Mouse (Mus musculus) lung, embryonic 14.5 days (tissue): Measurements from ENCODE around the gene Tmem255a. TPM values are rescaled to one million over a fixed set of nuclear protein-coding genes. Genes with fewer than 3 reads are reported as not detected.

ENCODE experiments used
- ATAC-seq: fragments of 200-750 bp; cut with Nextera tagmentation; 2 replicates; pipeline ENCODE4 v1.8.0; 2017; ENCODE audit warnings: mild to moderate bottlenecking, moderate TSS enrichment, moderate library complexity; ENCODE audit not compliant: insufficient read depth
- DNase-seq: peaks from one replicate; pipeline ENCODE4 v3.0.0-alpha.2; 2015
- H3K27ac ChIP-seq: fragments of 300-500 bp; sonication (generic); 2 replicates; pipeline ENCODE4 v1.5.1; 2014; ENCODE audit warnings: low read depth, mild to moderate bottlenecking, moderate library complexity
- H3K27me3 ChIP-seq: fragments of 300-500 bp; sonication (generic); 2 replicates; pipeline ENCODE4 v1.6.1; 2014; ENCODE audit warnings: low read length, control low read depth; ENCODE audit not compliant: insufficient read depth
- H3K36me3 ChIP-seq: fragments of 300-500 bp; sonication (generic); 2 replicates; pipeline ENCODE4 v1.6.1; 2014; ENCODE audit warnings: control low read depth; ENCODE audit not compliant: insufficient read depth
- H3K4me1 ChIP-seq: fragments of 300-500 bp; sonication (generic); 2 replicates; pipeline ENCODE4 v1.6.1; 2014; ENCODE audit warnings: antibody characterized with exemption, control low read depth; ENCODE audit not compliant: insufficient read depth
- H3K4me2 ChIP-seq: fragments of 300-500 bp; sonication (generic); 2 replicates; pipeline ENCODE4 v1.6.1; 2014; ENCODE audit warnings: mild to moderate bottlenecking
- H3K4me3 ChIP-seq: fragments of 300-500 bp; sonication (generic); 2 replicates; pipeline ENCODE4 v1.5.1; 2014; ENCODE audit warnings: low read depth, low read length
- H3K9ac ChIP-seq: fragments of 300-500 bp; sonication (generic); 2 replicates; pipeline ENCODE4 v1.6.1; 2014
- H3K9me3 ChIP-seq: fragments of 300-500 bp; sonication (generic); 2 replicates; pipeline ENCODE4 v1.6.1; 2016; ENCODE audit warnings: low read depth, low read length, control low read depth
- CTCF ChIP-seq: IDR thresholded peaks from 2 replicates; pipeline ENCODE4 v1.5.1; 2016; ENCODE audit warnings: antibody characterized with exemption, low read depth
- WGBS: fragments of 180-500 bp; shearing (Covaris S2); extraction: QIAGEN DNeasy Blood & Tissue Kit; methylation state at CpG from one replicate; pipeline ENCODE4 v1.1.7; 2014; 5-methylcytosine and 5-hydroxymethylcytosine counted together
- polyA plus RNA-seq: library from polyadenylated mRNA; unstranded; fragments of >200 nt; fragmentation: Nextera tagmentation; extraction: Ambion mirVana; gene quantifications from 2 replicates; pipeline ENCODE4 v1.2.1, GENCODE M21; 2014

The Tmem255a gene
- polyA plus RNA-seq, 1 experiment from 2014 or later = 23.3 TPM

DNA sequence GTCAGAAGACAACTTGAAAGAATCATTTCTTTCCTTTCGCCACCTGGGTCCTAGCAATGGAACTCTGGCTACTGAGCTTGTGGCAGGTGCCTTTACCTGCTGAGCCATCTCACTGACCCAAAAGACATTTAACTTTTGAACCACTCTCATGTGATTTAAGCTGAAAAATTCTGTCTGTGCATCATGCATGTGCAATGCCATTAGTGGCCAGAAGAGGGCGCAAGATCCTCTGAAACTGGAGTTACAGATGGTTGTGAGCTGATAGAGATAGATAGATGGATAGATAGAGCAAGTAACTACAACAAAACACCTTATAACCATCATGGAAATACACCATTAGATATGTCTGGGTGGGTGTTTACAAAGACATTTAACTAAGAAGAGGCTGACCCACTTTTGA is 14.5 kb downstream of the Tmem255a start:
- no peak overlapping the region for H3K4me2 ChIP-seq
- peak; percentile 67 for TF ChIP-seq CTCF
- 32% methylated on average over 2 of the region's 2 CpGs for WGBS
- no peaks in the 10 kb centered on the region for H3K36me3 ChIP-seq
- H3K9me3 ChIP-seq = no peaks in the 10 kb centered on the region
- no peak overlapping the region for H3K9ac ChIP-seq
- no peaks in the 10 kb centered on the region for H3K27me3 ChIP-seq
- no peak overlapping the region for H3K27ac ChIP-seq
- ATAC-seq = no peak
- no peak overlapping the region for H3K4me3 ChIP-seq
- DNase-seq = peak; percentile 57
- no peaks in the 10 kb centered on the region for H3K4me1 ChIP-seq

DNA sequence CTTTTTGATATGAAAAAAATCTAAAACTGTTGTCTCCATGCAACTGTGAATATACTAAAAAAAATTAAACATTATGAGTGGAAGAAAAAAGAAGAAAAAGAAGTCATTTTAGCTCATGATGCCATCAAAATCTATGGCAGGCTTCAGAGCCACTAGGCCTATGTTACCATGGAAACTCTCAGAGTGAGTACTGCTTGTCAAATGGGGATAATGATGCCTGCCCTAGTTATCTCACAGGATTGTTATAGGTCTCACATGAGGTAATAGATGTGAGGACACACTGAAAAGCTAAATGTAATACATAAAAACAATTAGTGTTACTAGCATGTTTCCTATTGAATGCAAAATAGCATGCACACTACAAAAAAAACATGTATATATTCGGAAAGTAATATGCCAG is 22.4 kb downstream of the Tmem255a start:
- H3K27ac ChIP-seq = no peak overlapping the region
- ATAC-seq = no peak
- 73% methylated on average over 1 of the region's 1 CpGs for WGBS

DNA sequence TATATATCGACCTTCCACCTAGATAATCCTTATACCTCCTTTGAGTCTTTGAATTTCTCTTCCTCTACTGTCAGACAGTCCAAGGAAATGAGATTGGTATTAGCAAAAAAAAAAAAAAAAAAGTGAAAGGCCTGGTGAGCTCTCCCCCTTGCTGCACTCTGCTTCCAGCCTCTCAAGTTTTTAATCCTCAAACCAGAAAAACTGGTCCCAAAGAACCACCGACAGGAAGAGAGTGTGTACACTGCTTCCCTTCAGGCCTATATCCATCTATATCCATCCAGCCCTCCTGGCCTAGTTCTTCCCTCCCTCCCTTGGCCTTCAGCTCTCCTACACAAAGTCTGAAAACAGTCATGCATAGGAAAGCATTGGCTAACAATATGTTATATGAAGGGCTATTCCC is 29.5 kb downstream of the Tmem255a start:
- peak; percentile 35 for DNase-seq
- Histone ChIP-seq H3K36me3 (no peaks in the 10 kb centered on the region), H3K9me3 (no peaks in the 10 kb centered on the region), H3K27ac (no peak overlapping the region), H3K27me3 (no peaks in the 10 kb centered on the region), H3K4me1 (no peaks in the 10 kb centered on the region), H3K4me2 (no peak overlapping the region), H3K4me3 (no peak overlapping the region), H3K9ac (no peak overlapping the region)
- ATAC-seq = no peak; the same call in 1 of the 2 replicates
- 46% methylated on average over 2 of the region's 2 CpGs for WGBS
- TF ChIP-seq CTCF = no peak

More for the DNA sequence above, 22.4 kb downstream of the Tmem255a start:
- no peaks in the 10 kb centered on the region for H3K36me3 ChIP-seq
- no peak overlapping the region for H3K9ac ChIP-seq
- no peak for TF ChIP-seq CTCF
- no peak overlapping the region for H3K4me3 ChIP-seq
- no peaks in the 10 kb centered on the region for H3K4me1 ChIP-seq
- no peaks in the 10 kb centered on the region for H3K9me3 ChIP-seq
- H3K4me2 ChIP-seq = no peak overlapping the region
- no peaks in the 10 kb centered on the region for H3K27me3 ChIP-seq
- DNase-seq = no peak

DNA sequence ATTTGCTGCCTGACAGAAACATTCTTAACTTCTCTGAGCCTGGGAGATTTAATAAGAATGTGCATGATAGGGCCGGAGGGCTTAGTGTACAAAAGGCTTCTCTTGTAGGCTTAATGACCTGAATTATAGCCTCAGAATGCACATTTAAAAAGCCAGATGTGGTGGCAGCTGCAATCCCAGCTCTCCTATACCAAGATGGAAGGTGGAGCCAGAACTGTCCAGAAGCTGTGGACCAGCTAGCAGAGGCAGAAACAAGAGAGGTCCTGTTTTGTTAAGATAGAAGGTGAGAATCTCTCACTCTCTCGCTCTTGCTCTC is 34.6 kb downstream of the Tmem255a start:
- DNase-seq = no peak
- H3K36me3 ChIP-seq = no peaks in the 10 kb centered on the region
- H3K9me3 ChIP-seq = no peaks in the 10 kb centered on the region
- H3K27ac ChIP-seq = no peak overlapping the region
- H3K4me2 ChIP-seq = no peak overlapping the region
- no peak overlapping the region for H3K4me3 ChIP-seq
- H3K9ac ChIP-seq = no peak overlapping the region
- no peak for TF ChIP-seq CTCF
- no peaks in the 10 kb centered on the region for H3K27me3 ChIP-seq
- ATAC-seq = no peak
- 76% methylated on average over 2 of the region's 2 CpGs for WGBS
- no peaks in the 10 kb centered on the region for H3K4me1 ChIP-seq

DNA sequence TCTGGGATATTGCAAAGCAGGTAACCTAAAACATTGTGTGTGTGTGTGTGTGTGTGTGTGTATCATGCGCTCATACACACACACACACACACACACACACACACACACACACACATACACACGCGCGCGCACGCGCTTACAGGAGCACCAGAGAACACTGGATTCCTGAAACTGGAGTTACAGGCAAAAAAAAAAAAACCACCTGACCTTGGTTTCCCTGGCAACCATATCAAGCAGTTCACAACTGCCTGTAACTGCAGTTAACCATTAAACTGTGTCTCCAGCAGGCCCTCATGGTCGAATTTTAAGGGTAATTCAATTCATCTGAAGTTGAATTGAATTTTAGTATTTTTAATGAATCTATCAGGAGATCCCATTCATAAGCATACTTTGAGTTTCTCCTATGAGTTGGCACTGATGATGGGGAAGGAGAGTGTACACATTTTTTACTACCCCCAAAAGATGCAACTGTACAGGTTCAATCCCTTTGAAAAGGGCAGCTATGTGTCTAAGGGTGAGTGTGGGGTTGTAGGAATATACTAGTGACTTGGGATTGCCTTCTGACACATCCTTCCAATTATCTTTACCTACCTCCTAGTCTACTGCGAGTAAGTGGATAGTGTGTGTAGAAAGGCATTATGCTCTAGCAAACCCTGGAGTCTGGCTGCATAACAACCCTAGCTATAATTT is 35.1 kb downstream of the Tmem255a start:
- H3K4me1 ChIP-seq = no peaks in the 10 kb centered on the region
- WGBS = 64% methylated on average over 8 of the region's 9 CpGs
- no peak overlapping the region for H3K4me2 ChIP-seq
- no peaks in the 10 kb centered on the region for H3K27me3 ChIP-seq
- ATAC-seq (no peak), DNase-seq (peak; percentile 38)
- no peak overlapping the region for H3K4me3 ChIP-seq
- H3K9ac ChIP-seq = no peak overlapping the region
- no peak overlapping the region for H3K27ac ChIP-seq
- no peaks in the 10 kb centered on the region for H3K36me3 ChIP-seq
- no peaks in the 10 kb centered on the region for H3K9me3 ChIP-seq
- no peak for TF ChIP-seq CTCF

DNA sequence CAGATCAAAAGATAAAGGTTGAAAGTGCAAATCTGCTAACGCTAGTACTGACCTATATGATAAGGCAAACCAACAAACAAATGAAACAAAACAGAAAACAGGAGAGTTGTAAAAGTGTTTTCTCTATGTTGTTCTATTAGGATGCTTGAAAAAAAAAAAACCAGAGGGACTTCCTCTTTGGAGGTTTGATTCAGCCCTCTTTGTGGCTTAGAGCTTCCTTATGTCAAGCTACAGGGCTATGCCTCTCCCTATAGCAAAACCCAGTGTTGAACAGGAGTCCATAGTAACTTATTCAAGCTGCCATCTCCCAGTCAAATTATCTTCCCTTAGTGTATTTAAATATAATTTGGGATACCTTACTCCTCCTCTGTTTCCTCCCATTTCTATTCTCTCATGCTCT is 44.8 kb downstream of the Tmem255a start:
- no peaks in the 10 kb centered on the region for H3K27me3 ChIP-seq
- TF ChIP-seq CTCF = no peak
- no peaks in the 10 kb centered on the region for H3K9me3 ChIP-seq
- H3K27ac ChIP-seq = no peak overlapping the region
- WGBS = 61% methylated on average over 1 of the region's 1 CpGs
- H3K9ac ChIP-seq = no peak overlapping the region
- no peak overlapping the region for H3K4me3 ChIP-seq
- DNase-seq (no peak), ATAC-seq (no peak)
- no peaks in the 10 kb centered on the region for H3K36me3 ChIP-seq
- no peaks in the 10 kb centered on the region for H3K4me1 ChIP-seq
- no peak overlapping the region for H3K4me2 ChIP-seq

DNA sequence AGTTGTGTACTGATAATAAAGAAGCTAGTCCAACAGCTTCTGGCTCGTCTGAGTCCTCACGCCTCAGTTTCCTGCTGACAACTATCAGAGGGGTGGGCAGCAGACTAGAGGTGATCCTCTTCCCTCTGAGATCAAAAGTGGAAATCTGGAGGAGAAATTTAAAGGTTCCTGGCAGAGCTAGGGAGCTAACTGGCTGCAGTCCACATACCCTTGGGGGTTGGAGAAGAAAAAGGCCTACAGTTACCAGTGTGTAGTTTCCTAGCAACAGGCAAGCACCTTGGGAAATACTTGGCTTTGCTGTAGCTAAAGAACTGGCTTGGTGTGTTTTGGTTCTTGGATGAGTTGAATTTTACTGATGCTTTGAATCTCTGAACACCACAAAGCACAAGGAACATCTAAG is 50.4 kb downstream of the Tmem255a start:
- TF ChIP-seq CTCF = no peak
- Histone ChIP-seq H3K27ac (no peak overlapping the region), H3K4me1 (no peaks in the 10 kb centered on the region), H3K36me3 (no peaks in the 10 kb centered on the region), H3K9ac (no peak overlapping the region), H3K27me3 (no peaks in the 10 kb centered on the region), H3K4me2 (no peak overlapping the region), H3K9me3 (no peaks in the 10 kb centered on the region), H3K4me3 (no peak overlapping the region)
- WGBS = 53% methylated on average over 2 of the region's 2 CpGs
- DNase-seq (peak; percentile 19), ATAC-seq (no peak)

DNA sequence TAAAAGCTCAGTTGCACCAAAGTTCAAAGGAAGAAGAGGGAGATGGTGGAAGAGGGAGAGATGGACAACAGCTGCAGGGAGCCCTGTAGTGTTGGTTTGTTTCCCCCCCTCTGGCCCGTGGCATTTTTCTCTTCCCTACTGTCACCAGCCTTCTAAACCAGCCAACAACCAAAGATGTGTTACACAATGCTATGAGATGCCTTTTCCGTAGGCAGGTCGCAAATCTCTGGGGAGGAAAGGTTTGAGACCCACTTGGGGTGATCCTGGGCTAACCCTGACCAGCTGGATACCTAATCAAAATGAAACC is 61.8 kb downstream of the Tmem255a start:
- no peaks in the 10 kb centered on the region for H3K4me1 ChIP-seq
- no peaks in the 10 kb centered on the region for H3K27me3 ChIP-seq
- peak overlapping the region; percentile 72 for H3K9ac ChIP-seq
- 31% methylated on average over 3 of the region's 3 CpGs for WGBS
- peak overlapping the region; percentile 64 for H3K4me2 ChIP-seq
- peak overlapping the region; percentile 62 for H3K4me3 ChIP-seq
- peak overlapping the region; percentile 86 for H3K27ac ChIP-seq
- ATAC-seq (peak; percentile 33; the same call in 1 of the 2 replicates), DNase-seq (no peak)
- TF ChIP-seq CTCF = no peak
- no peaks in the 10 kb centered on the region for H3K9me3 ChIP-seq
- H3K36me3 ChIP-seq = peaks cover 15% of the 10 kb centered on the region; the same call in 1 of the 2 replicates
